Mouse (Mus musculus): ENCODE data around the gene Hspa4. TPM values are rescaled to one million over a fixed set of nuclear protein-coding genes. Genes with fewer than 3 reads are reported as not detected.

Gene Hspa4
- 32.3 and 52.4 TPM in 2 replicates for polyA plus RNA-seq (2012; ENCODE audit: low replicate concordance)

DNA sequence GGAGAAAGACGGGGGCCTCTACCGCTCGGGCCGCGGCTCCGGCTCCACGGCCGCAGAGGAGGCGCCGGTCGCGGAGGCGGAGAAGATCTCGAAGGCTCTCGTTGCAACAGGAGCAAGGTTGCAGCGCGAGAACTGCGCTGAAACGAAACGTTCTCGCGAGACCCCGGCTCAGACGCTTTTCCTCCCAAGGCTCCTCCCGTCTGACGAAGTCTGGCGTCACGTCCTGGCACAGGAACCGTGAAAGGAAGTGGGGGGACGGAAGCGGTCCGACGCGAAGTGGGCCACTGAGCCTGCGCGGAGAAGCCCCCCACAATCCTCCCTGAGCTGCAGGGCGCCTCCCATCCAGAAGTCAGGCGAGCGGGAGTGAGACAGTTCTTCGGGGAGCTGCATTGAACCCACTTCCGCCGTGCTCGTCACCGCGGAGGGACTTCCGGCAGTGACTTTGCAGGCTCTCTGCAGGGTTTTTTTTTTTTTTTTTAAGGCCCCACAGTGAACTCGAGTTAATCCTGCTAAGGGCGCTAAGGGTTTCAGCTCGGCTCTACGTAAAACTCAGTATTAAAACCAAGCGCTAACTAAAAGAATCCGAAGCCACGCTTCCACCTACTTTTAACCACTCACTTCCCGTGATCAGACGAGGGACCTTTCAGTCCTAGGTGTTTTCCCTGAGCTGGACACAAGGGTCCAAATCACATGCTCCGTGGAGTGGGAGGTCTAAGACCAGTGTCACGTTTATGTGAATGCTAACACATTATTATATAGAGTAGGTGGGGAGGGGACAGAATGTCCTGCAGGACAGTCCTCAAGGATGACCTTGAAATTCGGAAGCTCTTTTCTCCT is at the start of gene Hspa4:
TSS of gene Hspa4 (minus strand) at position 128 of the 837 bp plus-strand sequence.

GRCm38 (mm10) chr11:53324512-53324968 is 24.3 kb upstream of the Hspa4 start, which contains the start of gene Zcchc10:
TSS of gene Zcchc10 (plus strand) at chr11:53324679.

Other genes starting within 250 kb of the Hspa4 start
- 0.52 and 0.69 TPM in 2 replicates for gene Zcchc10, start 24.2 kb upstream of the Hspa4 start, polyA plus RNA-seq (2012; ENCODE audit: low replicate concordance)
- gene Aff4, start 50.4 kb upstream of the Hspa4 start, polyA plus RNA-seq (2012; ENCODE audit: low replicate concordance) = 2.3 and 2.4 TPM in 2 replicates
- not detected in 2 replicates for gene Leap2, start 122.7 kb upstream of the Hspa4 start, polyA plus RNA-seq (2012; ENCODE audit: low replicate concordance)
- gene Uqcrq, start 130.4 kb upstream of the Hspa4 start, polyA plus RNA-seq (2012; ENCODE audit: low replicate concordance) = 98.3 and 206 TPM in 2 replicates
- 0.19 TPM in 1 of 2 replicates, not detected in the other for gene Gdf9, start 130.6 kb upstream of the Hspa4 start, polyA plus RNA-seq (2012; ENCODE audit: low replicate concordance)
- not detected in 2 replicates for gene Gm10447, start 156.7 kb upstream of the Hspa4 start, polyA plus RNA-seq (2012; ENCODE audit: low replicate concordance)
- gene Shroom1, start 156.7 kb upstream of the Hspa4 start, polyA plus RNA-seq (2012; ENCODE audit: low replicate concordance) = 0.07 and 0.17 TPM in 2 replicates
- gene Gm9837, start 170.0 kb upstream of the Hspa4 start, polyA plus RNA-seq (2012; ENCODE audit: low replicate concordance) = not detected in 2 replicates
- 0.46 TPM in 1 of 2 replicates, not detected in the other for gene Gm9945, start 179.7 kb upstream of the Hspa4 start, polyA plus RNA-seq (2012; ENCODE audit: low replicate concordance)
- 28.7 and 36.3 TPM in 2 replicates for gene Sowaha, start 179.8 kb upstream of the Hspa4 start, polyA plus RNA-seq (2012; ENCODE audit: low replicate concordance)
- gene Sept8, start 218.8 kb upstream of the Hspa4 start, polyA plus RNA-seq (2012; ENCODE audit: low replicate concordance) = 119 and 194 TPM in 2 replicates

All from leukemia stem cell, adult 10-12 weeks (primary cell).